Mouse (Mus musculus) cerebellum, adult 9-10 months (tissue): Measurements from ENCODE around the gene Auts2.

ENCODE experiments used
- DNase-seq: peaks from one replicate; pipeline ENCODE4 v3.0.0; 2022

The Auts2 gene

GRCm38 (mm10) chr5:131824197-131824991 lies 718.8 kb downstream of the Auts2 start:
- DNase-seq: peak; percentile 64

GRCm38 (mm10) chr5:131821461-131821860 lies 721.7 kb downstream of the Auts2 start:
- no peak for DNase-seq

- peak; percentile 83 for DNase-seq
Measured at GRCm38 (mm10) chr5:131819251-131819691, 723.9 kb downstream of the Auts2 start.

- no peak for DNase-seq
Measured at GRCm38 (mm10) chr5:131815498-131815897, 727.6 kb downstream of the Auts2 start.

- DNase-seq: no peak
Measured at GRCm38 (mm10) chr5:131814503-131815003, 728.6 kb downstream of the Auts2 start.

GRCm38 (mm10) chr5:131813952-131814502 lies 729.1 kb downstream of the Auts2 start:
- DNase-seq: no peak

GRCm38 (mm10) chr5:131813331-131813781 lies 729.8 kb downstream of the Auts2 start:
- no peak for DNase-seq

- DNase-seq: no peak
Measured at GRCm38 (mm10) chr5:131812483-131813063, 730.6 kb downstream of the Auts2 start.

- no peak for DNase-seq
Measured at GRCm38 (mm10) chr5:131806350-131806749, 736.8 kb downstream of the Auts2 start.

GRCm38 (mm10) chr5:131805277-131805676 lies 737.9 kb downstream of the Auts2 start:
- DNase-seq: no peak

GRCm38 (mm10) chr5:131803609-131804008 lies 739.5 kb downstream of the Auts2 start:
- no peak for DNase-seq

- no peak for DNase-seq
Measured at GRCm38 (mm10) chr5:131802340-131803036, 740.7 kb downstream of the Auts2 start.

GRCm38 (mm10) chr5:131801924-131802323 lies 741.2 kb downstream of the Auts2 start:
- no peak for DNase-seq

GRCm38 (mm10) chr5:131798373-131798772 lies 744.8 kb downstream of the Auts2 start:
- DNase-seq: no peak

- no peak for DNase-seq
Measured at GRCm38 (mm10) chr5:131797044-131797443, 746.1 kb downstream of the Auts2 start.

- DNase-seq: peak; percentile 83
Measured at GRCm38 (mm10) chr5:131794411-131795133, 748.6 kb downstream of the Auts2 start.

GRCm38 (mm10) chr5:131789601-131790000 lies 753.5 kb downstream of the Auts2 start:
- no peak for DNase-seq

- no peak for DNase-seq
Measured at GRCm38 (mm10) chr5:131788008-131788407, 755.1 kb downstream of the Auts2 start.

- no peak for DNase-seq
Measured at GRCm38 (mm10) chr5:131783241-131783640, 759.9 kb downstream of the Auts2 start.

GRCm38 (mm10) chr5:131781063-131781462 lies 762.1 kb downstream of the Auts2 start:
- no peak for DNase-seq

GRCm38 (mm10) chr5:131779171-131779570 lies 764.0 kb downstream of the Auts2 start:
- no peak for DNase-seq

- DNase-seq: no peak
Measured at GRCm38 (mm10) chr5:131775672-131776071, 767.5 kb downstream of the Auts2 start.
